Mouse (Mus musculus) testis, adult 2 months (tissue): ENCODE data around the gene Pxdc1.

Experiments used
- CTCF ChIP-seq: fragments of 200-500 bp; IDR thresholded peaks from 2 replicates; pipeline ENCODE4 v1.5.1; 2012; ENCODE audit warnings: low read depth, mild to moderate bottlenecking, inconsistent platforms, low read length, moderate library complexity; ENCODE audit not compliant: control insufficient read depth, insufficient read depth, insufficient replicate concordance
- POLR2A ChIP-seq: fragments of 200-500 bp; IDR thresholded peaks from 2 replicates; pipeline ENCODE4 v1.6.1; 2012; ENCODE audit warnings: low read depth, mild to moderate bottlenecking, inconsistent platforms, low read length, moderate library complexity; ENCODE audit not compliant: control insufficient read depth

DNA sequence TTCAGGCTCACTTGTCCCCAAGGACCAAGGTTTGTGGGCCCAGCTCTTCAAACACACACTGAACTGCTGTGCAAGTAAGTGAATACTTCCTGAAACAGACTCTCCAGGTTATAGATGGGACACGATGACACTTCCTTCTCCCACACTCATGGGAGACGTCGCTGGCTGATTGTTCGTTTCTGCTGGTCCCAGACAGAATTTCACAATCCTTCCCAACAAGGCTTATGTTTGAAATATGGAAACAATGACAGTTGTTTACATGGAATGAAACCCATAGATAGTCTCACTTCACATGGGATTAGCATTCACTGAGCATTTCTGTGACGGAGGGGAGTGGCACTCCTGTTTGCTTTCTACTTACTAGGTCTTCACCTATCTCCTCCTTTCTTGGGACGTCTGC lies 39.8 kb upstream of the Pxdc1 start:
- TF ChIP-seq CTCF (no peak), POLR2A (no peak)
